Mouse (Mus musculus) lung, postnatal 10 days (tissue): ENCODE measurements at regions not wholly inside any gene's neighbourhood (a gene's known extent, or its start where the extent isn't known, plus 50 kb on each side); places are given as distances from the start of the nearest gene placed in this dataset.

Source experiments
- DNase-seq: peaks from one replicate; pipeline ENCODE4 v3.0.0; 2021

DNA sequence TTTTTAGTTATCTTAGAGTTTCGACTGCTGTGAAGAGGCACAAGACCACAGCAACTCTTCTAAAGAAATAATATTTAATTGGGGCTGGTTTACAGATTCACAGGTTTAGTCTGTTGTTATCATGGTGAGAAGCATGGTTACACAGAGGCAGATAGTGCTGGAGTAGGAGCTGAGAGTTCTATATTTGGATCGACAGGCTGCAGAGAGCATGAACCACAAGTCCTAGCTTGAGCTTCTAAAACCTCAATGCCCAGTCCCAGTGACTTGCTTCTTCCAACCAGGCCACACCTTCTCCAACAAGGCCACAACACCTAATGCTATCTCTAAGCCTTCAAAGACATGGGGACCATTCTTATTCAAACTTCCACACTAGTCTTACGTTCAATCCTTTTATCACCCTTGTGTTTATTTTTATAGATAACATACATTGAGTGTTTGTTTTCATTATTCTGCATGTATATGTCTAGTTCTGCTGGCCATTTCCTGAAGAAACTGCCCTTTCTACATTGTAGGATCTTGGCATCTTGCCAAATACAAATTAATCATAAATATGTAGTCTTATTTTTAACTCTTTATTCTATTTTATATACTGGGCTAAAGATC, 452.8 kb upstream of the Dmac1 start:
- no peak for DNase-seq

DNA sequence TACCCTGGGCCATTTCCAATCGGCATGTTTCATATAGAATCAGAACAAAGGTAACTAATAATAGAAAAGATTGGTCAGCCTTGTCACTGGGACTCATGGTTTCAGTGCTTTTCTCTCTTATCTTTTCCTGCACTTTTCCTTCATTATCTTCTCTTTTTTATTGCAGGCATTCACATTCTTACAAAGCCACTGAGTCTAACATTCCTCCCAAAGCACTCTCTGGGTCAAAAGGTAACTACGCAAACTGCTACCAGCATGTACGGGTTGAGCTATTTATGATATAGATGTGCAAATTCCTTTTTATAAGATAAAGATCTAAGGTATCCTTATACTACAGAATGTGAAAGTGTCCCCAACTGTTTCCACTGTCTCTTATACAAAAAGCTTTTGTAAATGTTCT, 436.5 kb upstream of the Dmac1 start:
- DNase-seq: no peak

DNA sequence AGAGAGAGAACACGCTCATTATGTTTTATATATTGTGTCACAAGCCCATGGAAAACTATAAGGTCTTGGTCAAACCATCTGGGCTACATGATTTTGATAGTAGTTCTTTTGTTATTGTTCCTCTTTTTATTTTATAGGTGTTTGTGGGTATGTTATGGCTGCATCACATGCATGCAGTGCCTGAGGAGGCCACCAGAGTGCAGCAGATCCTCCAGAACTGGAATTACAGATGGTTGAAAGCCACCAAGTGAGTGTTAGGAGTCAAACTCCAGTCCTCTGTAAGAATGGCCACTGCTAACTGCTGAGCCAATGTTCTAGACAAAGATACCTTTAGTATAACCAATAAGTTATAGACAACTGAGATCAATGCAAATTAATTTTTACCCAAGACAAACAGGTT, 435.9 kb upstream of the Dmac1 start:
- DNase-seq: no peak

DNA sequence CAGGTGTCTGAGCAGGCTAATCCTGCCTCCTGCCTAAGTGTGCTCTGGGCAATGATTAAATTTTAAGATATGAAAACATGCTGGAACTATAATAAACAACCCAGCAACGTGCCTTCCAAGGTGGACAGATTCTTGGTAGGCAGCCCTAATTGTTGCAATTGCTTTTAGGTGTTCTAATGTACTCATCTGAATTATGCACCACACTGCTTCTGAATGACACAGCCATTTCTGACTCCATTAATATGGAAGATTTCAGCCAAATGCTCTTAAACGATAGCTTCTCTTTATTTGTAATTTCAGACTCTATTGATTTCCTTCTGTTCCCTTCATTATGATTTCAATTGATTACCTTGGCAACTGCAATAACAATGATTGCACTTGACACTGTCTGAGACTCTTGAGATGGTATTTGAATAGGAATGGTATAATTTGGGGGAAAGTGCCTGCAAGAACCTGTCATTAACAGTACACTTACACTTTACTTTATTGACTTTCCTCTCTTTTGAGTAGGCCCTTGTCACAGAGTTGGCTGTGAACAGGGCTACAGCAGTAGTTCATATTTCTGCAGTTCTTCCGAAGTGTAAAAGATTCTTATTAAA, 422.8 kb upstream of the Dmac1 start:
- no peak for DNase-seq

GRCm38 (mm10) chr4:75676590-75677174, 398.6 kb upstream of the Dmac1 start:
- no peak for DNase-seq

DNA sequence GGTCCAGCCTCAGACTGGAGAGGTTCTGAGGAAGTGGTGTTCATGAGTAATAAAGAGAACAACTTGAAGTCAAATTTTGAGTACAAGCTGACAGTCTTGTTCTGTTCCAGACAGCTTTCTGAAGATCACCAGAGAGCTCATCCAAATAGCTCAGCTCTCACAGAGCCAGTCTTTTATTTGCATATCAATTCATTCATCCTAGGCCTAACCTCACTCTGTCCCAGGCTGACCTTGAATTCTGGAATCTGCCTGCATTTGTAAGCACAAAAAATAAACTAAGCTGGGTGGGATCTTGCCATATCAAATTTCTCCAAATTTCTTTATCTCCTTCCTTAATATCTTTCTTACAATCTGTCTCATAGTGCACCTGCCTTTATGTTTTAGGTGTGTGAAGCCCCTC, 362.9 kb upstream of the Dmac1 start:
- no peak for DNase-seq

GRCm38 (mm10) chr4:75636627-75637026, 358.5 kb upstream of the Dmac1 start:
- DNase-seq: no peak

DNA sequence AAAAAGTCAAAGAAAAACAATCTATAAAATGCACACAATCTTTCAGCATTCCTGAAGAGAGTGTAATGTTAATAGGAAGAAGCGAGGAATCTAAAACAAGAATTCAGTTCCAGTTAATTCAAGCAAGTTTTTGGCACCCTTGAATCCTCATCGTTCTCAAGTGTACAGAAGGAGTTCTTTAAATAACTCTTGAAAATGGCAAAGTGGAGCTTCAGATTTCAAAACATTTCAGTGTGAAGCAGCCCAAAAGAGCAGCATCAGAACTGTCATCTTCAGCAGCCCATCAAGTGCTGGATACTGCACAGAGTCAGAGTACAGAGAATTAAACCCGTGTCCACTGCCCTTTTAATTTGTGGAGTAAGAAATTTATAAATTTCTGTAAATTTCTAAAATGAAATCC, 311.8 kb upstream of the Dmac1 start:
- no peak for DNase-seq

GRCm38 (mm10) chr4:75588095-75588875, 310.2 kb upstream of the Dmac1 start:
- no peak for DNase-seq

GRCm38 (mm10) chr4:75579865-75580264, 301.8 kb upstream of the Dmac1 start:
- DNase-seq: no peak

DNA sequence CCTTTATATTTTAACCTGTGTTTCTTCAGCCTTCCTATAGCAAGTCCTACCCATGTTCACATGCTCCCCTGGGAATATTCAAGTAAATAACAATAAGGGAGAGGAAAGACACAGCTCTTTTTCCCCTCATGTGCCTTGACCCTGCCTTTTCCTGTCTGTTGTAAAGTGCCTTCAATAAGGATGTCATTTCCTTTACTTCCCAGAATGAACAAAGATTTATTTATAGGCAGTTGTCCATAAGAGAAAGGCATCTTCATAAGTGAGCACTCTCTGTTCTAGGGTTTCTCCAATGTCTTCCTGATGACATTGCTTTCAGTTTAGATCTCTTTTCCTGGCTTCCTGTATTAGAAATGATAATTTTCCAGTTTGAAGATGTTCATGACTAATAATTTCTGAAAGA, 294.5 kb upstream of the Dmac1 start:
- DNase-seq: no peak

DNA sequence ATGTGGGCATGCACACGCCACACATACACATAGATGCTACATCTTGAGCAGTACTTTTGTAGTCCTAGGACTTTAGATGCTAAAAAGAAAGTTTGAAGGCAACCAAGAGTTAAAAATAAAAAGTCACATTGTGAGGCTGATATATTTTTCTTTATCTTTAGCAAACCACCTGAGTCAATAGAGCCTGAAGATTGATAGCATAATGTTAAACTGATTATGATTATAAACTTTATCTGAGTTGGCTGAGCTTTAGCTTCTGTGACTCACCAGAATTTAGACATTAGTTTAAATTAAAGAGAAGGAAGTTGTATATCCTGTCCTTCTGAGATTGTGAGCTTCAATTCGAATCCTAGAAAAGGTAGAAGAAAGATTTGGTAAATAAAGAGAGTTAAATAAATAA, 289.5 kb upstream of the Dmac1 start:
- no peak for DNase-seq

DNA sequence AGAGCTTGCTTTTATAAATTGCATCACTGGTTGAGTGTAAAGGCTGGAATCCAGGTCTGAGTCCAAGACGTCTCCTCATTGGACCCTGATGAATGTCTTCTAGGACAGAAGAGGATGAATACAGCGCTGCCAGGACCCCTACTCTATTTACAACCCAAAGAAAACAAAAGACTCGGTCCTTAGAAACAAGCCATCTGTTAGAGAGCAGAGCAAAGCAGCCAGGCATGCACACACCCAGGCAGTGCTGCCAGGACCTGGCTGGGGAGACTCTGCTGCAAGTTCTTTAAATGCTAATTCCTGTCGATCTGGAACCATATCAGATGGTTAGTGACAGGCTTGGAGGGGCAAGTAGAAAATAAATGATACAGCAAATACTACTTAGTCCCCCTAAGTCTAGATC, 284.4 kb upstream of the Dmac1 start:
- DNase-seq: no peak

GRCm38 (mm10) chr4:75561792-75562191, 283.7 kb upstream of the Dmac1 start:
- DNase-seq: no peak

DNA sequence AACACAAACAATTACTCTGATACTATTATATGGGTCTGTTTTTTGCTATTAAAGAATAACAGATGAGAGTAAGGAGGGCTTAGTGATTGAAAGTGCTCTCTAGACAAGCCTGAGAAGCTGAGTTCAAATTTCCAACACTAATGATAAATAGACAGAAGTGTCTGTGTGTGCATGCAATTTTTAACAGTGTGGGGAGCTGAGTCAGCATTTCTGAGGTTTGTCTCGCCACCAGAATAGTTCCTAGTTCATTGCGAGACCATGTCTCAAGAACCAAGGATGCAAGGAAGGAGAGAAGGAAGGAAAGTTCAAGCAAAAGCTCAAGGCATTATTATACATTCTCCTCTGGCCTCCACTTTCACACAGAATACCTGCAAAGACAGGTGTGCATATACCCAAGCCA, 259.7 kb upstream of the Dmac1 start:
- DNase-seq: no peak

- no peak for DNase-seq
Observed at GRCm38 (mm10) chr4:75535067-75535466, 257.0 kb upstream of the Dmac1 start.

DNA sequence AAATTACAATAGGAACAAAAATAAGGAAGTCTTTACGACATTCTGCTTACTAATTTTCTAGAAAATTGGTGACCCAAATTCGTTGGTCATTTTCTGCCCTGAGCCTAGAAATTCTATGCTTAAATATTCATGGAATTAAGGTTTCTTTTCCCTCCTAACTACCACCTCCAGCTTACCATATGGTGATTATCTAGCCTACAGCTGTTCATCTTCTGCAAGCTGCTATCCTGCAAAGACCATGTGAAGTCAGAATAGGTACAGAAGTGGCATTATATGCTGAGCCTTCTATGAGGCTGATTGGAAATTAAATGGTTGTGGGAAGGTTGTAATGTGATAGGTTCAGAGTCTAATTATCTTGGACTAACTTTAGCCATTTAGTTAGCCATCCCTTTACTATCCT, 251.5 kb upstream of the Dmac1 start:
- DNase-seq: no peak

DNA sequence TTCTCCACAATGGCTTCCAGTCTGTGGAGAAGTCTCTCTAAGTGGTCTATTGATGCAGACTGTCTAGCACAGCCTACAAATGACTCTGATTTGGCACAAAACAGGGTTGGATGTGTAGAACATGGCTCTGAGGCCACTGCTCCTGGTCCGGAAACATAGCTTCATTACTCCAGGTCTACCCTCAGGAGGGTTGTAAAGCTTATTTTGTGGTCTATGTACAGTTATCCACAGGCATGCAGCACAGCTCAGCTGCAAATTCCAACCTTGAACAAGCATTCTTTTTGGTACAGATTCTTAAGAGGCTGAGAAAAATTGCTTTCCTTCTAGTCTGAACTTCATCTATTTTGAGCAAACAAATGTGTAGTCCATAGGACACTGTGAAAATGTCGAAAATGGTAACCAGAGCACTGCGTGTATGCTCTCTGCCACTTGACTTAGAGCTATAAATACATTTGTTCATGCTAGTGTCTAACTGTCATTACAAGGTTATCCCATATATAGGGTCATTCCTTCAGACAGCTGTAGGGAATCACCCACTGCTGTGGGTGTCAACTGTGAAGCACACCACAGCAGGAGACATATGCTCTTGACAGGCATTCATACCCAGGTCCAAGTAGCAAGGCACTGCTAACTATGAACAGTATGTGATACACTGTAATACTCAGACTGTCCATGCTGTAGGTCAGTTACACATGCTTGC, 239.5 kb upstream of the Dmac1 start:
- DNase-seq: no peak
